ENCODE assay signal across 1 mouse cellular context in the genomic region with DNA sequence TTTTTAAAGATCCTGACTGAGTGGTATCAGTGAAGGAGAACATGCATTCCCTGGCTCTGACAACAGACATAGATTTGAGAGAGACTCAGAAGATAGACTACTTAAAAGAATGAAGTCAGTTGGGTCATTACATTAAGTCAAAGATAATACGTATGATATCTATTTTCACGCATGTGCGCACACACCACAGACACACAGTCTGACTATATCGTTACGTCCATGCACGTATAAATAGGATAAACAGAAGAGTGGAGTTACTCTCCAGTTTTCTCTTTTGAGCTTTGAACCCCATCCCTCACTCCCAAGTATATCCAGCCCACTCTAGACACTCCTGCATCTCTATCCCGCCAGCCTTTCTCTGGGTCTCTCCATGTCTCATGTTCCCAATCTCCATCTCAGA.
TF ChIP-seq lines count a peak whose summit lies in the region.

No protein-coding gene starts in this region.

TF ChIP-seq in MEL, 35 proteins besides CTCF, POLR2A, EP300 and RAD21 (continued from another document):
- TF ChIP-seq JUND (IDR thresholded peaks at IDR 0.05; ENCODE audit: low read depth, low read length) (no peak), USF2 (IDR thresholded peaks at IDR 0.05; ENCODE audit: borderline replicate concordance in 1 of 2, insufficient read depth in 1 of 2, low read depth in 1 of 2, low read length in 2 of 2) (0 out of 4 replicates have a peak, but pooled peaks of 1 of the 2 experiments have one; percentile 7), TCF12 (IDR thresholded peaks at IDR 0.05; ENCODE audit: low read depth, low read length) (peak; percentile 36; the same call in 1 of the 2 replicates), GABPA (IDR thresholded peaks at IDR 0.05; ENCODE audit: low read depth, low read length) (no peak), TBP (IDR thresholded peaks at IDR 0.05; ENCODE audit: low read depth, low read length) (peak; percentile 55; the same call in 1 of the 2 replicates), SIN3A (IDR thresholded peaks at IDR 0.05; ENCODE audit: low read length) (no peak; the same call in 1 of the 2 replicates), ZMIZ1 (IDR thresholded peaks at IDR 0.05; ENCODE audit: low read depth, low read length) (no peak), BHLHE40 (IDR thresholded peaks at IDR 0.05; ENCODE audit: borderline replicate concordance, low read depth, low read length) (peak; percentile 97), MYB (IDR thresholded peaks at IDR 0.05; ENCODE audit: low read depth, low read length) (no peak), CHD2 (IDR thresholded peaks at IDR 0.05; ENCODE audit: low read length) (no peak), CHD1 (IDR thresholded peaks at IDR 0.05; ENCODE audit: low read depth, low read length) (no peak), UBTF (IDR thresholded peaks at IDR 0.05; ENCODE audit: borderline replicate concordance, insufficient read depth, low read depth, low read length) (no peak), ZNF384 (IDR thresholded peaks at IDR 0.05; ENCODE audit: low read depth, low read length) (no peak), HCFC1 (IDR thresholded peaks at IDR 0.05; ENCODE audit: low read depth, low read length) (no peak), USF1 (IDR thresholded peaks at IDR 0.05; ENCODE audit: low read depth, low read length) (no peak), MAFK (IDR thresholded peaks at IDR 0.05; ENCODE audit: borderline replicate concordance, low read depth, low read length) (no peak), NELFE (IDR thresholded peaks at IDR 0.05; ENCODE audit: low read depth, low read length) (no peak), RCOR1 (IDR thresholded peaks at IDR 0.05; ENCODE audit: low read depth, low read length) (no peak), NRF1 (IDR thresholded peaks at IDR 0.05; ENCODE audit: insufficient read depth, low read depth, low read length, poor library complexity, severe bottlenecking) (peak; percentile 38; the same call in 1 of the 2 replicates), MAZ (IDR thresholded peaks at IDR 0.05; ENCODE audit: low read depth, low read length) (no peak), MEF2A (IDR thresholded peaks at IDR 0.05; ENCODE audit: extremely low read depth, insufficient replicate concordance, low read depth, low read length, poor library complexity, severe bottlenecking) (no peak), ZC3H11A (IDR thresholded peaks at IDR 0.05; ENCODE audit: low read depth, low read length) (no peak), KAT2A (conservative IDR thresholded peaks at IDR 0.05; ENCODE audit: low read depth, low read length) (no peak), MXI1 (IDR thresholded peaks at IDR 0.05; ENCODE audit: low read depth, low read length) (no peak; the same call in 1 of the 2 replicates), MYC (IDR thresholded peaks at IDR 0.05; ENCODE audit: low read depth, low read length) (0 out of 2 replicates have a peak, but pooled peaks have one; percentile 40), E2F4 (IDR thresholded peaks at IDR 0.05; ENCODE audit: borderline replicate concordance, low read depth, low read length) (no peak), GATA1 (IDR thresholded peaks at IDR 0.05; ENCODE audit: low read depth, low read length) (peak; percentile 64), SMC3 (IDR thresholded peaks at IDR 0.05; ENCODE audit: low read depth, low read length) (0 out of 2 replicates have a peak, but pooled peaks have one; percentile 3), ZKSCAN1 (IDR thresholded peaks at IDR 0.05; ENCODE audit: low read depth, low read length) (no peak), ELF1 (IDR thresholded peaks at IDR 0.05; ENCODE audit: low read depth, low read length) (no peak), TAL1 (IDR thresholded peaks at IDR 0.05; ENCODE audit: low read length) (no peak), POLR2AphosphoS2 (IDR thresholded peaks at IDR 0.05; ENCODE audit: low read length) (no peak)
